Mouse (Mus musculus) bone marrow macrophage, adult 2 months (primary cell): ENCODE measurements around the gene Nxph3. TPM values are rescaled to one million over a fixed set of nuclear protein-coding genes. Genes with fewer than 3 reads are reported as not detected.
"Not testable (repeated sequence)": the region's sequence is repeated elsewhere in the genome, so short reads cannot be mapped to it uniquely, and the experiment has no call there.

Source experiments
- H3K27ac ChIP-seq: 2 replicates; pipeline ENCODE4 v1.5.1; 2012; ENCODE audit warnings: low read depth, low read length; ENCODE audit not compliant: insufficient read depth
- H3K4me1 ChIP-seq: 2 replicates; pipeline ENCODE4 v1.6.1; 2012; ENCODE audit warnings: low read length; ENCODE audit not compliant: control insufficient read depth, insufficient read depth
- H3K4me3 ChIP-seq: 2 replicates; pipeline ENCODE4 v1.5.1; 2012; ENCODE audit warnings: mild to moderate bottlenecking, low read length, moderate library complexity; ENCODE audit not compliant: insufficient read depth
- CTCF ChIP-seq: IDR thresholded peaks from 2 replicates; pipeline ENCODE4 v1.5.1; 2012; ENCODE audit warnings: low read depth, mild to moderate bottlenecking, low read length, moderate library complexity
- POLR2A ChIP-seq: IDR thresholded peaks from 2 replicates; pipeline ENCODE4 v1.6.1; 2012; ENCODE audit warnings: mild to moderate bottlenecking, low read depth, low read length, borderline replicate concordance
- polyA plus RNA-seq: library from polyadenylated mRNA; stranded (reverse); fragments of >200 nt; gene quantifications from 2 replicates; pipeline ENCODE4 v1.2.4, GENCODE M21; 2012; ENCODE audit not compliant: missing spikeins, insufficient read depth, insufficient read length

The Nxph3 gene
- polyA plus RNA-seq, 1 experiment: not detected

DNA sequence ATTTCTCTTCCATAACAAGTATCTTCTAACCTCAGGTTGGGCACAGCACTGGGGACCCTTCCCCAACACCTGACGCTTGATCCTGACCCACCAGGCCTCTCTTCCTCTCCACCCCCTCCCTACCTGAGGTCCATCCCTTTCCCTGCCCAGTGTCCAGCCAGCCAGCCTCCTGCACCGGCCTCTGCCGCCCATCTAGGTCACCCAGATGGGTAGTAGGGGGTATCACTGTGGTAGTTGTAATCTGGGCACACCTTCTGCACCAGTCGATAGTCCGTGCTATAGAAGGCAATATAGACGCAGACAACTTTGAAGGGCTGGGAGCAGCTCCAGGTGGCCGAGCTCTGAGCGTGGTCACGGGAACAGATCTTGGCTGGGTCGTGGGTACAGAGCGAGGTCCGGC is 3.7 kb downstream of the Nxph3 start:
- H3K4me1 ChIP-seq: peaks cover 16% of the 10 kb centered on the region
- no peak overlapping the region for H3K4me3 ChIP-seq
- no peak overlapping the region for H3K27ac ChIP-seq
- no peak for TF ChIP-seq CTCF
- TF ChIP-seq POLR2A: no peak

GRCm38 (mm10) chr11:95509126-95509717 is 5.1 kb downstream of the Nxph3 start:
- Histone ChIP-seq H3K27ac (no peak overlapping the region), H3K4me1 (peaks cover 19% of the 10 kb centered on the region), H3K4me3 (no peak overlapping the region)
- TF ChIP-seq POLR2A (no peak), CTCF (peak; percentile 42)

DNA sequence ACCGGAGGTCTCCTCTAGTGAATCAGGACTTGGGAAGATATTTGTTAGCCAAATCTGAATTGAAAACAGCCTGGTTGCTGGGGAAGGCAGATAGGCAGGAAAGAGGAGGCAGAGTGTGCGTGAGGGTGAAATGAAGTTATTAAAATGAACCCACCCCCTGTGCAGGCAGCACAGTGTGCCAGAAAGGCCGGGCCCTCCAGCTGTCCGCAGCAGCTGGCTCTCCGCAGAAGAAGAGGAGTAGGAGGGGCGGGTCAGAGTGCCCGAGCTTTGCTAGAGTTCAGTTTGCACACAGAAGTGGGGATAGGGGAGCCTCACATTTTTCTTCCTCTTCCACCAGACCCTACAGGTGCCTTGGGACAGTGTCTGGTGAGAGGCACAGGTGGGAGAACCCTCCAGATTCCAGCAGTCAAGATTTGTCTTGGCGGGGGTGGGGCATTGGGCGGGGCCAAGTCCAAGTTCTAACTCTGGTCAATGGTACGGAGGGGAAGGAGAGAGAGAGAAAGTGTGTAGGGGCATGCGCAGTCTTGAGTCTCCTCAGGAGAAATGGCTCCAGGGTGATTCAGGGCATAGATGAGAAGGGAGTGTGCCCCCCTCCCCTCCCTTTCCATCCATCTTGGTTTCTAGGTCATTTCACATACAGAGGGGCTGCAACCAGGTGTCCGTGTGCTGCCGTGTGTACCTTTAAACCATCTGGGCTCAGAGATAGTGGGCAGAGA is 6.0 kb downstream of the Nxph3 start:
- TF ChIP-seq CTCF (no peak), POLR2A (no peak)
- no peak overlapping the region for H3K27ac ChIP-seq
- no peak overlapping the region for H3K4me3 ChIP-seq
- H3K4me1 ChIP-seq: peaks cover 27% of the 10 kb centered on the region

GRCm38 (mm10) chr11:95507785-95508184 is 6.6 kb downstream of the Nxph3 start:
- Histone ChIP-seq H3K27ac (no peak overlapping the region), H3K4me3 (no peak overlapping the region), H3K4me1 (peaks cover 32% of the 10 kb centered on the region)
- TF ChIP-seq POLR2A (no peak), CTCF (no peak)

- no peak overlapping the region for H3K27ac ChIP-seq
Observed at GRCm38 (mm10) chr11:95507041-95507716, 7.2 kb downstream of the Nxph3 start.

DNA sequence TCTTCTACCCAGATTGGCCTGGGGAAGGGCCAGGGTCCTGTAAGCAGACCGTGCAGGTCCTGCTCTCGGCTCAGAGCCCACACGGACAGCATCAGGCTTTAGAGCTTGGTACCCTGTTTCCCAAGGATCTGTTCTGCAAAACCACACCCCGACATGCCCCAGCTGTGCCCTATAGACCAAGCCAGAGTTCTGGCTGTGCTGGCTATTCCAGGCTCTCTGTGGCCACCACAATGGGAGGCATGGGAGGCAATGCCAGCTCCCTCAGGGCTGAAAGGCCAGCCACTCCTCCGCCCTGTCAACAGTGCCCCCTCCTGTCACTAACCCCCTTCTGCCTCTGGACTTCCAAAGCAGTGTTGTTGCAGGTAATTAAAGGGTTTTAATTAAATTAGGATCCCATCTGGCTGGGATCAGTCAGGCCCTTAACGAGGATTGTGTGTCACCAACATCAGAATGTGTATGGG is 10.1 kb downstream of the Nxph3 start:
- H3K27ac ChIP-seq: no peak overlapping the region
- TF ChIP-seq POLR2A (no peak), CTCF (no peak)
- H3K4me3 ChIP-seq: no peak overlapping the region

More at GRCm38 (mm10) chr11:95507041-95507716, 7.2 kb downstream of the Nxph3 start:
- no peak for TF ChIP-seq POLR2A
- TF ChIP-seq CTCF: no peak
- Histone ChIP-seq H3K4me1 (peaks cover 32% of the 10 kb centered on the region), H3K4me3 (no peak overlapping the region)

DNA sequence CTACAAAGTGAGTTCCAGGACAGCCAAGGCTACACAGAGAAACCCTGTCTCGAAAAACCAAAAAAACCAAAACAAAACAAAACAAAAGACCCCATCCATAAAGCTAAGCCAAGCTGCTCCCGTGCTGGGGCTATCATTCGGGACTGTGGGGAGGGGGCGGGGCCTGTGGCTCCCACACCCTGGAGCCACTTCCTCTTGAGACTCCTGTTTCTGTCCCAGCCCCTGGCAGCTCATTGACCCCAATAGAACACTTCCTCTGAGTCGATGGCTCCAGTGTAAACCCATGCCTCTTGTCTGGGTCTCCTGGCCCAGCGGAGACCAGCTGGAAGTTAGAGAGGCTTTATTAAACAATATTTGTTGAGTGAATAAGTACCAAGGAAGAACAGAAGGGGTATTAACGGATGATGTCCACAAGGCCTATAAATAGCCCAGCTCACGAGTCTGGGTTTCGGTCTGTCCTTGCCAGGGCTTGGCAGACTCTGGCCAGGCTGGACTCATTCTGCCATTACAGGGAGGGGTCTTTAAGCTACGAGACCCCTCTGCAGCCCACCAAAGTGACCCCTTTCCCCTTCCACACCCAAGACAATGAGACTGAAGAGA is 10.7 kb downstream of the Nxph3 start:
- no peak for TF ChIP-seq CTCF
- Histone ChIP-seq H3K4me1 (peaks cover 29% of the 10 kb centered on the region), H3K27ac (no peak overlapping the region; the same call in 1 of the 2 replicates), H3K4me3 (no peak overlapping the region)

More for the DNA sequence above, 10.1 kb downstream of the Nxph3 start:
- H3K4me1 ChIP-seq: peaks cover 35% of the 10 kb centered on the region

GRCm38 (mm10) chr11:95501826-95502225 is 12.5 kb downstream of the Nxph3 start:
- H3K27ac ChIP-seq, H3K4me3 ChIP-seq: not testable (repeated sequence)
- H3K4me1 ChIP-seq: peaks cover 19% of the 10 kb centered on the region

DNA sequence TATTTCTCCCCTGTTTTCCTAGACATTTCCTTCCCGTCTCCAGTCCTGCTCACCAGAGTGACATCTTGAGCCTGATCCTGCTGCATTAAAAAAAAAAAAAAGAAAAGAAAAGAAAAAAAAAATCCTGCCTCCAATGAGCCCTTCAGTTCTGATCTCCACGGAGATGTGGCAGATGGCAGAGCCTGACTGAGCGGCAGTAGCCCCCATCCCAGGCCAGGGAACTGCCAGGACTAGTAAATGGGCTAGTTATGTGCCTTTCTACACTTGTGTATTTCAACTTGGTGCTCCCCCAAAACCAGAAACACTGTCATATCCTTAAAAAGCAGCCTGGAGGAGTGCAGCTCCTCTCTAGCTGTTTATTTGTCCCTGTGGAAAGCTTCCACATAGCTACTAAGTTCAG is 13.5 kb downstream of the Nxph3 start:
- TF ChIP-seq CTCF (no peak), POLR2A (no peak)
- Histone ChIP-seq H3K27ac (no peak overlapping the region), H3K4me3 (no peak overlapping the region), H3K4me1 (peaks cover 19% of the 10 kb centered on the region)

DNA sequence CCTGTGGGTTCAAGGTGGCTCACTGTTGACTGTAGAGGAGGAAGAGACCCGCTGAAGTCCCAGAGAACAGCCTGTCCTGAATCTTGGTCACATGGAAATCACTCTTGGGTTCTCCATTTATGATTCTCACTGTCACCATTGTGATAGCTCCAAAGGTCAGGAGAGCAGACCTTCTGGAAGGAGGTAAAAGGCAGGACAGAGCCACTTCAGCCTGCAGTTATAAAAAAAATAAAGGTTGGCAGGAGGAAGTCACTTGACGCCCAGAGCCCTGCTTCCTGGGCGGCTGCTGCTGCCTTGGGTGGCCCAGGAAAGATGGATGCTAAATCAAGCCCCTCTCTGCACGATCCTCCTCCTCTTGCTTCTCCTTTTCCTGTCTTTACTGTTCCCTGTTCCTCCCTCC is 14.0 kb downstream of the Nxph3 start:
- Histone ChIP-seq H3K4me3 (no peak overlapping the region), H3K27ac (no peak overlapping the region), H3K4me1 (peaks cover 19% of the 10 kb centered on the region)
- no peak for TF ChIP-seq POLR2A
- TF ChIP-seq CTCF: no peak
